Mouse (Mus musculus) ovary, postnatal 14 days (tissue): ENCODE results near the gene Slc6a9.

Experiments
- DNase-seq: peaks from one replicate; pipeline ENCODE4 v3.0.0; 2022; ENCODE audit warnings: low spot score

The Slc6a9 gene

DNA sequence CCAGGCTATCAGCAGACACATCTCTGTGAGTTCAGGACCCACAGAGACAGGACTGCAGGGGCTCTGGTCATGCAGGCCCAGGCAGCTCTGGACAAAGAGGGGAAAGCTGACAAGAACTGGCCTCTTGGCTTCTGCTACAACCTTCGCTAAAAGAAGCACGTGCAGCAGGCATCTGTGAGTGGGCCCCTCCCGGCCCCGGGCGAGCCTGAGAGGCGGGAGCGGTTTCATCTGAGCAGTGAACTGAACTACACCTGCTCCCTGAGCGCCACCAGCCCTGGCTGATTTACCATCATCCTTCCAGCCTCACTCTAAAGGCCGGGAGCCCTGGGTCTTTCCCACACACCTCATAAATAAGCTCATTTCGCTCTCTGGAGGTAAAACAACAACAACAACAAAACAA, 44.0 kb downstream of the Slc6a9 start:
- DNase-seq = no peak

DNA sequence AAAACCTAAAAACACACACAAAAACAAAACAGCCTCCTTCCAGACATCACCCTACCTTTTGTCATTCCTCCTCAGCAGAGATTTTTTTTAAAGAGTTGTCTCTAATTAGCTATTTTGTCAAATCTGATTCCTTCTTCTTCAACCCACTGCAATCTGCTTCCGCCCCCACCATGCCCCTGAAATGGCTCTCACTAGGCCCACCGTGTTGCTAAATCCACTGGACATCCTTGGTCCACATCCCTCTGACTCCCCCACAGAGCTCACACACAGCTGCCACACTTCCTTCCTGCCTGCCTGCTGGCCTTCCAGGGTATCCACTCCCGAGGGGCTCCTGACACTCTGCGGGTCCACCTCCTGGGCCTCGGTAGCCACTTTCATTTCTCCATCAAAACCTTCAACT, 44.4 kb downstream of the Slc6a9 start:
- DNase-seq = no peak

DNA sequence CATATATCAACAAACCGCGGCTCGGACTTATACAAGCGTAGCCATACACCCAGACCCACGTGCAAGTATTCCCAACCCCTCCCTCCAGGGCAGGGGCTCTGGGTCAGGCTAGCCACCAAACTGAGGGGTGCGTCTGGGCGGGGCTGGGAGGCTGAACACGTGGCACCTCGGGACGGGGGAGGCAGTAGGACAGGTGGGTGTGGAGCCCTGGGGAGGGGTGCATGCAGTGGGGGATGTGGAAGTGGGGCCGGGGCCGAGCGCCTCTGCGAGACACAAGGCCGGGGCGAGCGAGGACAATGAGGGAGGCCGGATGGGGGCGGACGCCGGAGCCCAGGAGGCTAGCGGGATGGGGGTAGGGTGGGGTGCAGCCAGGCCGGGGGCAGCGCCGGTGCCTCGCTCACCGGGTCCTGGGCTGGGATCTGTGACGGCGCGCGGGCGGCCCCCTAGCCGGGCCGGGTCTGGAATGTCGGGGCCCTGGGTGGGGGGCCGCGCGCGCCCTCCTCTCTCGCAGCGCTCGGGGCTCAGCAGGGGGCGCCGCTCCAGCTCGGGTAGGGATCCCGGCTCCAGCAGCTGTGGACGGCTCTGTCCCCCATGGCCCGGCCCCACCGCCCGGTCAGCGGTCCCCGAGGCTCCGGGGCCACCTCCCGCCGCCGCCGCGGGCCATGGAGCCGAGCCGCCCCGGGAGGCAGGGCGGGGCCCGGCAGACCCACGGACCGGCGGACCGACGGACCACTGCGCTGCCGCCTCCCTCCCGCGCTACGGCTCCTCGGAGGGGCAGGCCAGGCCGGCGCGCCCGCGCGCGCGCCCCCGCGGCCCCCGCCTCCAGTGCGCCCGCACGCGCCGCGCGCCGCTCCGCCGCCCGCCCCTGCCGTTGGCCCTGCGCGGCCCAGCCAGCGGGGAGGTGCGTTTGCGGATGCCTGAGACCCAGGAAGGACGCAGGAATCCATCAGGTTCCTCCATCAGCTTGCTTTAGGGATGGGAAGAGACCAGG, 48.7 kb downstream of the Slc6a9 start, which contains the start of gene B4galt2:
B4galt2 (minus strand) TSS at position 787 of the 991 bp plus-strand sequence.
- DNase-seq = peak; percentile 57

DNA sequence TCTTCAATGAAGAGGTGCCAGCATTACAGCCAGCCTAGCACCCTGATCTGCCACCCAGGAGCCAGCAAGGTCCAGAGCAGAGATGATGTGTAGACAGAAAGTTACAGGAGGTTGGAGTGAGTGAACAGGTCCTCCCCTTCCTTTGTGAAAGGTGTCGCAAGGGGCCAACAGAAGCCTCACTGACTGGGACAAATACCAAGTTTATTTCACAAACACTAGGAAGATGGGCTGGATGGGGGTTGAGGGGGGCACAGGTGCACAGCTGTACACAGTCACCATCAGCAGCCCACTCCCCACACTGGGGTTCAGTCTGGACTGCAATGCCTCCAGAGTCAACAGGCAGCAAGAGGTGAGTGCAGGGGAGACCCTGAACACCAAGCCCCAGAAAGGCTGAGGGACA, 49.8 kb downstream of the Slc6a9 start:
- no peak for DNase-seq

DNA sequence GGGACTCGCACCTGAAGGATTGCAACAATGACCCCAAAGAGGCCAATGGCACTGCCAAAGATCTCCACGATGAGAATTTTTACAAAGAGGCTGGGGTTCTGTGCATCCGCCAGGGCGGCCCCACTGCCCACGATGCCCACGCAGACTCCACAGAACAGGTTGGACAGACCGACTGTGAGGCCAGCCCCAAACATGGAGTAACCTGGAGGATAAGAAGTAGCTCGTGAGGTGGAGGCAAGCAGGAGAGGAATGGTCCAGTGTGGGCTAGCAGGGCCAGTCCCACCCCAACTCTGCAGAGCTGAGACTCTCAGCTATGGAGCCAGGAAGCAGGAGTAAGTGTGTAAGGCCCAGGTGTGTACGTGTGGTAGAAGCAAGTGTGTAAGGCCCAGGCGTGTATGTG, 50.8 kb downstream of the Slc6a9 start:
- DNase-seq = no peak

DNA sequence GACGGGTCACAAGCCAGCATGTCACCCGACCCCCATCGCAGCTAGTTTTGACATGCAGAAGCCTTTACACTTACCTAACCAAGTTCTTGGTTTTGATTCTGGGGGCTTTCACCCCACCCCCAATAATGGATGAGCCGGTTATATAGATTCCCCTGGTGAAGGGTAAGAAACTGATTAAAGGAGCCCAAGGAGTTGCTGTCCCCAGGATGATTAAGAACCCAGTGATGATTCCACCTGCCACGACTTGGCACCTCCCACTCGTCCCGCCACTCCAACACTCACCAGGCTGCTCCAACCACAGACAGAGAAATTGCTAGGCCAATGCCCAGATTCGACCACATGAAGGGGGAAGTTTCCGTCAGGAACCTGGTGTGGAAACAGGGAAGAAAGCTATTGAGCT, 51.7 kb downstream of the Slc6a9 start:
- DNase-seq = no peak

DNA sequence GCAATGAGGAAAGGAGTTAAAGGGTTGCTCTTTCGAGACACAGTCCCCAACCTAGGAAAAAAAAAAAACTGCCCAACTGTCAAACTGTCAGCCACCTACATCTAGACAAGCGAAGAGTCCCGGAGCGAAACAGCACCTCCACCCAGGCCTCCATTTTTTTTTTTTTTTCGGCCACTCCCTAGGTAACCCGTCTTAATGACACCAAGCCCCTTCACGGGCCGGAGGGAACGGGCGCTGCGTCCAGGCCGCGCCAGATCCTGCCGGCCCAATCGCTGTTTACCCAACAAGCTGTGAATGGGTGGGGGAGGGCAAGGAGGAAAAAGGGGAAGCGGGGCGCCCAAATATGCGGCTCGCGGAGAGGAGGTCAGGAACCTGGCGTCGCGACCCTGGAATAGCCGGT, 52.3 kb downstream of the Slc6a9 start:
- DNase-seq = no peak

DNA sequence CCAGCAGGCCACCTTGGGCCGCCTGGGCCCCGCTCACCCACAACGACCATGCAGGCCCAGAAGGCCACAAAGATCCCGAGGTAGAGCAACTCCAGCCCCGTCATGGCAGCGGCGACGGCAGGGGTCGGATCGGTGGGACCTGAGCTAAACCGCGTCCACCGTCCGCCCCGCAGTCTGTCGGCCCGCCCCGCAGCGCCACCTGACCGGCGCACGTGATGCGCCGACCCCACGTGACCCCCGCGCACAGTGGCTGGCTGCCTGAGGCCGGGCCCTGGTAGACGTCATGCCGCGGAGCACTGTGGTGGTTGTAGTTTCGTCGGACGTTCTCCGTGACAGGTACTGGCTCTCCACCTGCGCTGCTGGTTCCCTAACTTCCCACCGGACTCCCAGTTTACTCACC, 52.8 kb downstream of the Slc6a9 start, which contains the start of gene Atp6v0b:
Atp6v0b (minus strand) TSS at position 201 of the 400 bp plus-strand sequence.
- DNase-seq = peak; percentile 89

DNA sequence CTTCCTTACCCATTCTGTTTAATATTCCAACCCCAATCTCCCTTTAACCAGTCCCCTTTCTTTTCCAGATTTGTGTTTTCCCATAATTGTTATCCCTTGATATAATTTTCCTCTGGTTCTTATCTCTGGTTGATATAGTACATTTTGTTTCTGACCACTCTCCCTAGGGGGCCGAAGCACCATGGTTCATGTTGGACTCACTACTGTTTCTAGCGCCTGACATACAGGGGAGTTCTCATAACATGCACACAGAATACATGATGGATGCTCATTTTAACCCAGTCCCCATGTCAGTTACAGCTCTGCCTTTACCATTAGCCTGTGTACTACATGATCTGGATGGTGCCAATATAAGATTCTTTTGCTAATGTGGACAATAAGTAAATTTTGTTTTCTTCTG, 53.6 kb downstream of the Slc6a9 start:
- DNase-seq = no peak

DNA sequence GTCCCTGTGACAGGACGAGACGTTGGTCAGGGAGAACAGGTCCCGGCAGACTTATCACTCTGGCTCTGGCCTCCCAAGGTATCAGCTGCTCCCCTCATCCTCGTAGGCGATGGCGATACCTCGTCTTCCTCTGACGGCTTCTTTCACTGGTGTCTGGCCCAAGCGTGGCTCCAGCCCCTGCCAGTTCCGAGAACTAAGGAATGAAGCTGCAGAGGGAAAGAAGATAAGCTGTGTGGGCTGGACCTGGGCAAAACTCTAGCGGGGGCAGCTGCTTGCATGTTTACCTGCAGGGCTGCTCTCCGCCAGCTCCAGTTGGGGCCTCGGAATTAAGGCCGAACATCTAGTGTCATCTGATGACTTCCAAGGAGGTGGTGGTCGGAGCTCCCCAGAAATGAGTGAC, 55.2 kb downstream of the Slc6a9 start:
- no peak for DNase-seq

DNA sequence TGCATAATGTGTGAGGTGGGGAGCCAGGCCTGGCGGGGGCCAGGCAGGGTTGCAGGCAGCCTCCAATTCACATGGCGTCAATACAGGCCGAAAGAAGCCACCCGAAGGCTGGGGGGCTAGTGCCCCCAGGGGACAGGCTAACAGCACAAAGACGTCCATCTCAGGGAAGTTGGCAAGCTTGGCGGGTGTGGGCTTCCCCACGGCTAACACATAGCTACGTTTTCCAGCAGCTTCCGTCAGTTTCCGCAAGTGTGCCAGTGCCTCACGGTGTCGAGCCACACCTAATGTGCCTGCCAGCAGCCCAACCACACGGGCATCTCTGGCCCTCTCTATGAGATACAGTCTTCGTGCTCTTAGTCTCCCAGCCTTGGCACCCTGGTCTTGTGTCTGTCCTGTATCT, 55.7 kb downstream of the Slc6a9 start:
- no peak for DNase-seq

DNA sequence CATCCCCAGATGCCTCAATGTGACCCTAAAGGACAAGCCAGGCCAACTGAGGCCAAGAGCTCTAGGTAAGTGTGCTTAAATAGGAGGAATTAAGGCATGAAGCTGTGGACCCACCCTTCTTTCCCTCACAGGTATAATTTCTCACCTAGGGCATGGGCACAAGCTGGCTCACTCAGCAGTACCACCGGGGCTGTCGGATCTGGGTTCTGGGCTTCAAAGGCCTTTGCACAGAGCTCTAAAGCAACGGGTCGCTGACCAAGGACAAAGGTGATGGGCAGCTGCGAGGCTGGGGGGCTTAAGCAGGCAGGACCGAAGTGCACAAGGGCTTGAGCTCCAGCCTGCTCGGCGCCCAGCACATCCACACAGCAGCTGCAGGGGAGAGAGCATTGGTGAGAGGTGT, 56.4 kb downstream of the Slc6a9 start:
- no peak for DNase-seq

DNA sequence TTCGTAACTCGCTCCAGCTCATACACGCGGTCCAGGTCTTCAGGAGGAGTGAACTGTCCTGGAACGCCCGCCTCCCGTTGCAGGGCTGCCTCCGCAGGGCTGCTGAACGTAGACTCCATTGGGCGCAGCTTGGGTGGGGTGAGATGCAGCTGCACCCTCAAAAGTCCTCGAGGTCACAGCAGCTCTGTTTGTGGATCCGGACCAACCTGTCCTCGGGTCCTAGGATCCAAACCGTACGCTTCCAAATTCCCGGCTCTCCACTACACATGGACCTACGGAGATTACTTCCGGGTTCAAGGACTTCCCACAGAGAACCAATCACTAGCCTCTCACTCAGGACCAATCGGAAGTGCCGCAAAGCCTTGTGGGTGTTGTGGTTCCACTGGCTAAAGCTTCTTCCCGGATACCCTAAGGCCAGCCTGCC, 57.4 kb downstream of the Slc6a9 start, which contains the start of gene Dph2:
Dph2 (minus strand) TSS at position 295 of the 424 bp plus-strand sequence.
- peak; percentile 51 for DNase-seq

DNA sequence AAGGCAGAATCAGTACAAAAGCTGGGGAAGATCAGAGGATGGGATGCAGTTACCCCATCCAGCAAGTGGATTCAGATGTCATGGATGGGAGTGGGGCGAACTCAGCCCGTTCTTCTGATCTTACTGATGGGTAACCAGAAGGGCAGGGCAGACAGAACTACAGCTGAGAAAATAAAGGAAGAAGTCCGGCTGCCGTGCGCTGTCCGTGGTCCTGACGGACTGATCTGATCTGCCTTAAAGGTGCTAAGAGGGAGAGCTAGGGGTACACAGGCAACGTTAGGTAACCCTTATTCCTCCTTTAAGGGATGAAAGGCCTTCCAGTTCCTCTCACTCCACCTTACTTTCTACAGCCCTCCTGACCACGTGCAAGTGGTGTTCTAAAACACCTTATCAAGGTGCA, 59.1 kb downstream of the Slc6a9 start:
- peak; percentile 54 for DNase-seq

DNA sequence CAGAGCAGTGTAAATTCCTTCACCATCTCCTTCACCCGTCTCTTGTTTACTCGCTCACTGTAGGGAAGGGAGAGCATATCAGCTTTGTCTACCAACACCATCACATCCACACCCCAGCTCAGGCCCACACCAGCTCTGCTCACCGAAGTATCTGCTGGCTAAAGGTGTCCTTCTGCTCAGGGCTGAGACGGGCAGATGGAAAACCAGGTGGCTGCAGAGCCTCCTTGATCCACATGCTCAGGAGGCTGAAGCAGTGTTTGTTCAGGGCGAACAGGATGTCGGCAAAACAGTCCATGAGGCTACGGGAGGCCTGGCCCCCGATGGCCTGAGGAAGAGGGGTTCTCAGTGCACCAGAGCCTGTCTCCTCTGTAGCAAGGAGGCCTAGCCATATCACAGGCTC, 60.3 kb downstream of the Slc6a9 start:
- DNase-seq = no peak

DNA sequence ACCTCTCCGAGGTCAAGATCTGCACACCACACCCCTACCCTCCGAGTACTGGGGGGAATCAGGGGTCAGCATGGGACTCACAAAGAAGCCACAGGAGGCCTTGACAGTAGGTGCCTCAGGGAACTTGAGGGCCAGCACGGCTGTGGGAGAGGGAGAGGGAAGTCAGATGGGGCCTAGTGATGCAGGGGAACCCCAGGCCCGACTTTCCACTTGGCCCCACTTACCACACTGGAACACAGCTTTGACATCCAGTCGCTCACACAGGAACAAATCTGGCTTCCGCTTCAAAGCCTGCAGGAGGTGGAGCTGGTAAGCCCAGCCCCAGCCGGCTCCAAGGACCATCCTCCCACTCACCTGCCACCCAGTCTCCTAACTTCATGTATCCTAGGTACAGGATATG, 61.0 kb downstream of the Slc6a9 start:
- no peak for DNase-seq

DNA sequence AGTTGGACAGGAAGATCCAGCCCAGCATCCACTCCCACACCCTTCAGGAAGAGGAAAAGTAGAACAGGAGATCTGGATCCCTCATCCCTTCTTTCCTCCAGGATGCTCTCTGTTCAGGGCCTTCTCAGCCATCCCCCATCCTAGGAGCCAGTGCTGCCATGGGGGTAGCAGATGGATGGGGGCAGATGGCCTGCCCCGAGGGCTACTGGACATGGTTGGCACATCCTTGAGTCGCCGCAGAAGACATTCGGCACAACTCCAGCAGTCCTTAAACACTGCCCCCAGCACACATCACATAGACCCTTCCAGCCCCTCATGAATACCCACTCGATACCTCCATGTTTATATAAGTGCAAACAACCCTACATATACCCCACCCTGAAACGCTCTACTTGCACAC, 61.7 kb downstream of the Slc6a9 start:
- no peak for DNase-seq

DNA sequence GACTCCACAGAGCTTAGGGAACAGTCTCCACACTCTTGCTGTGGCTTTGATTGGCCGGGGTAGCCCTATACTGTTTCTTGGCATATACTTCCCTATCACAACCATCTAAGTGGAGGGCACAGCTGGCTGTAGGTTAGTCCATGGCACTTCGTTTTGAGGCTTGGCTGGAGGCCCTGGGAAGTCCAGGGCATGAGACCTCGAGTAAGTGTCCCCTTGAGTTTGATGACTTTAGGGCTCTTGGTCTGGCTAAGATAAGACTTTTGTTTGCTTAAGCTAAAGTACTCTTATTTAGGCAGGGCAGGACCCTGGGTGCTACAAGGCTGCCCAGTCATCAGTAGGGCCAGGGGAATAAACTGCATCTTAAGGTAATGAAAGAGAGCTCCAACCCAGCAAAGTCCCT, 63.8 kb downstream of the Slc6a9 start:
- DNase-seq = no peak

DNA sequence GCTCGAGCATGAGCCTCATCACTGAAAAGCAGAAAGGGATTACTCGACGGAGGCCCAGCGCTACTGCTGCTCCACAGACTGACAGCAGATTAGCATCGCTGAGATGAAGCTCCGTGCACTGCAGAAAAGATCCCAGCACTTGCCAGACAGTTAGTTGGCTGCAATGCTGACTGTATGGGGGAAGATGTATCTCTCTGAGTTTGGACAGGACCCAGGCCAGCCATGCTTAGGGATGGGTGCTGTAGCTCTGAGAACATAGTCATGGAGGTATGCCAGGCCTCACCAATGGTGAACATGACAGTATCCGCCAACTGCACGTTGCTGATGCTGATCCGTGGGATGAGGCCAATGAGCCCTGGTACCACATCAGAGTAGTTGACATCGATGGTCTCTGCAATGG, 69.8 kb downstream of the Slc6a9 start:
- no peak for DNase-seq

DNA sequence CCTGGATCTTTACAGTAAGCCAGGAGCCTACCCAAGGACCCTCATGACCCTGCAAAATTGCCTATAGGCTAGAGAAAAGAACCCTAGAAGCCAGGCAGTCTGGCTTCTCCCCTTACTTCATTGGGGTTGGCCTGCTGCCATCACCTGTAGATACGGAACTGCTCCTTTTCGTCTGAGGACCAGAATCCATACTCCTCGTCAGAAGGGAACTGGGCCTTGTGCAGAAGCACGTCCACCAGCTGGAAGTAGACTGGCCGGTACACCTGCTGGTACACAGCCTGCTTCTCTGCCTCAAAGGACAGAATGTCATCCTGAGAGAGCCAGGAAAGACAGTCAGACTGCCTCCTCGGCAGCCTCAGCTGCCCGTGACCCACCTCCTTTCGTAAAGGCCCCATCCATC, 70.5 kb downstream of the Slc6a9 start:
- DNase-seq = no peak

DNA sequence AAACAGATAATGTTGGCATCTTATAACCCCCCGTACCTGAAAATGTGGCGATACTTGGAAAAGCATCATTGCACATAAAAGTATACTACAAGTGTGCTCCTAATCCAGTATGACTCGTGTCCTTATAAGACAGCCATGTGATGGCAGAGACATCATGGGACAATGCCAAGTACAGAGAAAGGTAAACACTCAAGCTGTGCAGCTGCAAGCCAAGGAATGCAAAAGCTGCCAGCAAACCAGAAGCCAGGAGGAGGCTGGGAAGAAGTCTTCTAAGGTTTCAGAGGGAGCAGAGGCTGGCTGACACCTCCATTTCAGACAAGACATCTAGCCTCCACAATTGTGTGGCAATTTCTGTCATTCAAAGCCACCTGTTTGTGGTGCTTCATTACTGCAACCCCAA, 71.9 kb downstream of the Slc6a9 start:
- no peak for DNase-seq

DNA sequence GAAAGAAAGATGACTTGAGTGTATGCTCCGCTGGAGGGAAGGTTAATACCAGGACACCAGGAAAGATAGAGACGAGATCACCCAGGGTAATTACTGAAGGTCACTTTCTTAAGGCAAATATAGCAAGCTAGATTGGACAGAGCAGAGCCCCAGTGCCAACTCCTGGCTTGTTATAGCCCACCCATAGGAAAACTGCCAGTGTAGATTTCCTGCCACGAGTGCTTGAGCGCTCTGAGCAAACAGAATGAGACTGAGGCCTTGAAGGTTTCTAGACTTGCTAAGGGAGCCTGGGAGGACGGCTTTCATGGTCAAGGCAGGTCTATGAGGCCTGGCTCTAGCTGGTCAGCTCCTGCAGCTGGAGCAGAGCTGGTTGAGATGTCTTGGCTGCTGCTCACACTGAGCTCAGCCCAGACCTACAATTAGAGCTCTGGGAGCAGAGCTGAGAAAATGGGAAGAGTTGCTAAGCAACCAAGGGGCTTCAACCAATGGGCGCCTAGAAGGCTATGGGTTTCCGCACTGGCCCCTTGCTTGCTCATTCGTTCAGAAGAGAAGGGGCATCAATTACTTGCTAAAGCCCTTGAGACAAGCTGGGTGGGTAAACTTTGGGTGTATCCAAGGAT, 74.6 kb downstream of the Slc6a9 start:
- DNase-seq = no peak

DNA sequence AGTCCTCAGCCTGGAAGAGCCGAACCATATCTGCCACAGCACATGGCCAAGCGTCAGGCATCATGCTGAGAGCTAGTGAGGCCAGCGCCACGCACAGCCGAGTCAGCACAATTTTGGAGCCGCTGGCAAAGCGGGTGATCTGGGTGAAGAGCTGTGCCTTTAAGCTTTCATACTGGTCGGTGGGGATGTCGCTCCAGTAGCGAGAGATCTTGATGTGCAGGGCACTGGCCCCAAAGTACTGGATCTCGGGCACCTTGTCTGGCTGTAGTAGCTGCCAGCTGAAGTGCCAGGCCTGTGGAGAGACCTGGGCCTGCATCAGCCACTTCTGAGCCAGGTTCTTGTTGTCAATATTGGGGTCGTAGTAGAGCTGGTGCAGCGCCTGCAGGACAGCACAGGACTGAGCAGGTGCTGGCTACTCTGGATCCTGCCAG, 77.8 kb downstream of the Slc6a9 start:
- no peak for DNase-seq
